Mouse (Mus musculus) spleen, postnatal 10 days (tissue): ENCODE data around the gene Ppp1r14a.

Source experiments
- DNase-seq, 2 experiments: peaks; one replicate each; pipeline ENCODE4 v3.0.0; 2021 to 2022; ENCODE audit warnings: low spot score in 2 of 2

Gene Ppp1r14a

GRCm38 (mm10) chr7:29288942-29289638 lies at the start of gene Ppp1r14a:
Gene Ppp1r14a (plus strand): TSS chr7:29289308.
- peak; percentile 70 to 83 for DNase-seq

GRCm38 (mm10) chr7:29244732-29245416 lies 44.2 kb upstream of the Ppp1r14a start:
- DNase-seq: peak; percentile 24 to 71

- DNase-seq: no peak
Observed at GRCm38 (mm10) chr7:29246015-29246414, 43.1 kb upstream of the Ppp1r14a start.

GRCm38 (mm10) chr7:29246619-29247313 lies 42.3 kb upstream of the Ppp1r14a start:
- DNase-seq: no peak

DNA sequence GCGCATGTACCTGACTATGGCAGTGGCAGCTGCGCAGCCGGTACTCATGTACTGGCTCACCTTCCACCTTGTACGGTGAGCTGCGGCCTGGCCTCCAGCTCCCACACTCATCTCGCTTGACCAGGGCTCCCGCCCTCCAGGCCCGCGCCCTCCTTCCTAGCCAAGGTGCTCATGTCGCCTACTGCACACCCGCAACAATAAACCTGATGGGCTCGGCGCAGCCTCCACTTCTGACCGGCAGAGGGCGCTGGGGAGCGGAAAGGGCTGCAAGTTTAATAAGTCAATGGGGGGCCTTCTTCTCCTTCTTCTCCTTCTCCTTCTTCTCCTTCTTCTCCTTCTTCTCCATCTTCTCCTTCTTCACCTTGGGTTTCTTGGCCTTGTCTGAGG lies 41.8 kb upstream of the Ppp1r14a start:
- peak; percentile 83 to 91 for DNase-seq

- DNase-seq: peak; percentile 21 to 39
Observed at GRCm38 (mm10) chr7:29247706-29248105, 41.4 kb upstream of the Ppp1r14a start.

DNA sequence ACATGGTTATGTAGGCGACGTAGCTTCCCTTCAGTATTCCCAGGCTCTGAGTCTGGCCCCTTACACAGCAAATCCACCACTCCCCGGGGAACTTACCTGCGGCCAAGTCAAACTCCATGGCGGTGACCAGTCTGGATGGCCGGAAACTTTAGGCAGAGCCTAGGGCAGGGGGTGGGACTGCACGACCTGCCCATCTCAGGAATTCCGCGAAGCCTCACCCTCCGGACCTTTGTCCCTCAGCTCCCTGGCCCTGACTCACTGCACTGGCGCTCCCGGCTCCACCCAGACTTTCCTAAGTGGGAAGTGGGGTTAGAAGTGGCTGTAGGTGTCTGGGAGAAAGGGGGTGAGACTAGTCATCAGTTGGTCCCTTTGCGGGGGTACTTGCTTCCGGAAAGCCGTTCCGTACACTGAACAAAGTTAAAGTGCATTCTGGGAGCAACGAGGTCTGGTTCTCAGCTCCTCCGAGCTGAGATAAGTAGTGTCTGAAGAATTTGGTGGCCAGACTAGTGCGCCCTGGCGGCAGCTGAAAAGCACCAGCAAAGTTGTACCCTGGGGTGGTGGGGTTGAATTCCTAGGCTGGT lies 40.8 kb upstream of the Ppp1r14a start, which contains the start of gene 2200002D01Rik:
Gene 2200002D01Rik, minus strand, starts transcription at position 206 of the 581 bp plus-strand sequence.
- peak; percentile 33 to 46 for DNase-seq

- no peak for DNase-seq
Observed at GRCm38 (mm10) chr7:29251166-29251565, 37.9 kb upstream of the Ppp1r14a start.

DNA sequence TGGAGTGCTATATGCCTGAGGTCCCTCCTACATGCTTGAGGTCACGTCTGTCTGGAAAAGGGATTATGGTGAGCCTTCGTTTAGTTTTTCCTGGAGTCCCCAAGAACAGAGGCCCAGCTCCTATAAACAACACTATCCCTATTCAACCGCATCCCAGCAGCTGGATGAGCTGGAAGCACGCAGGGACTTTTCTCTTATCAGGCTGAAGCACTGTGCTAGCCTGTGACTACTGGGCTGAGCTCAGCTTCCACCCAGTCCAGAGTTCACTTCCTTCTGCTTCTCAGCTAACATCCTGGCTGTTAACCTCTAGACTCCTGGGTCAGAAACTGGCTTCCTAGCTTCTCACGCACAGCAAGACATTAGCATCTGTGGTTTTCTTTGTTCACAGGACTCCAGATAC lies 35.3 kb upstream of the Ppp1r14a start:
- no peak for DNase-seq

DNA sequence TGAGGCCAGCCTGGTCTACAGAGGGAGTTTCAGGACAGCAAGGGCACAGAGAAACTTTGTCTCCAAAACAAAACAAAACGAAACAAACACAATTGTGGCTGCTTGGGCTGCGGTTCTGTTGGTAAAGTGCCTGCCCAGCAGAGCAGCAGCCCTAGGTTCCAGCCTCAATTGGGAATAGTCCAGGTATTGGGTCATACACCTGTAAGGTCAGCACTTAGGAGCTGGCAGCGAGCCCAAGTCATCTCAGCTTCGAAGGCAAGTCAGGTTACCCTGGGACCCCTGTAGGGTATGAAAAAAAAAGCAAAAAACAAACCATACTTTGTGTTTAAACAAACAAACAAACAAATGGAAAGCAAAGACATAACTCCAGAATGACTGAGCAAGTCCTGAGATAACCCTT lies 33.2 kb upstream of the Ppp1r14a start:
- no peak for DNase-seq

DNA sequence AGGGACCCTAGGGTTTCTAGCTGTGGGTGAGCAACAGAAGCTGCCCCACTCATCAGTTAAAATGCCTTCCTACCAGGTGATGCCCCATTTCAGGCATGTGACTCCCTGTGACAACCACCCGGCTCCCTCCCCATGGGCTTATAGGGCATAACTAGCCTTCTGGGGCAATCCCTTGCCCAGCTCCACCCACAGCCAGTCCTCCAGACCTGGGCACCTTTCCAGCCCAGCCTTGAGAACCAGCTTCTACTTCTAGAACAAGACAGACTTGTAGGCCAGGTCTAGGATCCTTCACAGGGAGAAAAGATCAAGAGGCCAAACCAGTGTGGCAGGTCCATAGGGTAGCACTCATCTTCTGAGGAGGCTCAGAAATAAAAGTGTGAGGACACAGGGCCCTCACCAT lies 31.7 kb upstream of the Ppp1r14a start:
- no peak for DNase-seq

- DNase-seq: no peak
Observed at GRCm38 (mm10) chr7:29259781-29260730, 29.1 kb upstream of the Ppp1r14a start.

DNA sequence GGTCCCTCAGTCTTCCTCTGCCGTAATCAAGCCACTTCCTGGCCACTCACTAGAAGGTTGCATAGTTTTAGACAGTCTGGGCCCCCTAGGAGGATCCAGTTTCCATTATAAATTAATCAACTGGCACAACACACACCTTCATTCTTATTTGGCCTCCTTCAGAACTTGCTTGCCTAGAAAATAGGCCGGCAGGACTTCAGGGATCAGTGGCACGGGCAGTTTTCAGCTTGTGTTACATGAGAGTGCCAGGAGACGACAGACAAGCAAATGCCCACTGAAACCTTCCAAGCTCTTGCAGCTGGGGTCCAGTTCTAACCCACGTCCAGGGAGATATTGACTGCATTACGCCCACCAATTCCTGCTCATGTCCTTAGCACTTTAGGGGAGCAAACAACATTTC lies 27.0 kb upstream of the Ppp1r14a start:
- DNase-seq: no peak

DNA sequence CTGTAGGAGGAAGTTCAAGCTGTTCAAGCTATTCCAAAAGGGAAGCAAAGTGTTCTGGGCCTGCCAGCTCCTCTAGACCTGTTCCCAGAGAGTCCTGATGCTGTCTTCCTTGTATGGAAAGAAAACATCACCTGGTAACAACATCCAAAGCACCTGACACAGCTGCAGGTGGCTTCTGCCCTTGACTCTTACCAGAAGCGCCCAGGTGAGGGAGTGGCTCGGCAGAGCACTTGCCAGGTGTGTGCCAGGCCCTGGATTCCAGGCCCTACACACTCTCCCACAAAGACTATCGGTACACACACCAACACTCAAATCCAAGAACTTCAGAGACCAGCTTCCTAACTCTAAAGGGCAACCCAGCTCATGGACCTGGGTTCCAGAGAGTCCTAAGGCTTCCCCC lies 25.3 kb upstream of the Ppp1r14a start:
- no peak for DNase-seq

- DNase-seq: no peak
Observed at GRCm38 (mm10) chr7:29265636-29266035, 23.5 kb upstream of the Ppp1r14a start.

GRCm38 (mm10) chr7:29266931-29267330 lies 22.2 kb upstream of the Ppp1r14a start:
- no peak for DNase-seq

GRCm38 (mm10) chr7:29270445-29270844 lies 18.7 kb upstream of the Ppp1r14a start:
- no peak for DNase-seq

DNA sequence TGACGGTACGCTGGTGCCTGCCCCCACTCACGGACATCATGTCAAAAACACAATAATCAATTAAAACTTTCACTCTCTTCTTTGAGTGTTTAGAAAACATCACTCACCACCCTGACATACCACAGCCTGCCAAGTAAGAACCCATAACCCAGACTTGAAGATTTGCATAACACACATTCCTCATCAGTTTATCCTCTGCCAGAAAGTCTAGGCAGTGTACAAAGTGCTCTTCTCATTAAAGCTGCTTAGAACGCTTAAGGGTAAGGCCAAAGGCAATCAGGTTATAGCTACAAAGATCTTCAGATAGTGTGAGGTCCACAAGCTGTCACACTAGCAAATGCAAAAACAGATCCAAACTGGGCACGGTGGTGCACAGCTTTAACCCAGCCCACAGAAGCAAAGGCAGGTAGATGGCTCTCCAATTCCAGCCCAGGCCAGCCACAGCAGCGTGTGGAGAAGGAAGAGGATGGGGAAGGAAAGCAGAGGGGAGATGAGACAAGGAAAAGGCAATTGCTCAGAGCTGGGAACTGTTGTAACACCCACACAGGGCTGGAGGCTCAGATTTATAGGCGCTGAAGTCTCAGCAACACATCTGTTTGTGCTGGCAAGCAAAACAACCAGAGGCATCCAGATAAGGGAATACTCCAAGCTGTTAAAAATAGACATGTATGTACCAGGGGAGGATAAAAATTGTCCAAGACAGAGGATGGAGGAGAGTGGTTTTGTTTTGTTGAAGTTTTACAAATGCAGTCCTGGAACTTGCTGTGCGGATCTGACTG lies 17.2 kb upstream of the Ppp1r14a start:
- DNase-seq: no peak

DNA sequence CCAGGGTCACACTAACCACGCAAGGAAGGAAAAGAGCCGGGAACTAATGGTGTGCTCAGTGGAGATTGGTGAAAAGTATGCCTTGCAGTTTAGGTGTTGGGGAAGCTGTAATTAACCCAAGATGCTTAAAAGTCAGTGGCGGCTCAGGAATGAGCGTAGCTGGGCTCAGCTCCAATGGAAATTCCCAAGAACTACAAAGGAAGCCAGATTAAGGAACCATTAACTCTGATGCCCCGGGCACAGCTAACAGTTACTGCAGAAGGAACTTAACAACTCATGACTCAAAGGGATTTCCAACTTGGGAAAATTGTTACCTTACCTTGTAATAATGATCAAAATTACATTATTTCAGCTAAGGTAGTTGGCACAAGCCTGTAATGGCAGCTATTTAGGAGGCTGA lies 12.4 kb upstream of the Ppp1r14a start:
- DNase-seq: no peak

- no peak for DNase-seq
Observed at GRCm38 (mm10) chr7:29277510-29277909, 11.6 kb upstream of the Ppp1r14a start.
